In genomic region chr2:19657881-19658589, GRCm38 (mm10) we compare ENCODE assay signal across 9 mouse cellular contexts. TPM values are rescaled to one million over a fixed set of nuclear protein-coding genes. Genes with fewer than 3 reads are reported as not detected.
A peak's percentile ranks its signal among the peaks of the same experiment; 100 is the strongest.
DNase-seq lines count a peak whose midpoint lies in the region; ATAC-seq and TF ChIP-seq lines count a peak whose summit lies in the region.
"Had no signal": no experiment of that assay in that cellular context is flagged by ENCODE, and none has a peak within 500 bp of the region (broad histone marks: within the 10 kb centered on the region; RNA-seq: fewer than 3 reads in every experiment).

No protein-coding gene starts in this region.

- DNase-seq in heart, adult 2 months: peak; percentile 81 to 82
- DNase-seq in heart, adult 11 months: no peak
- DNase-seq in spleen, postnatal 4 days (ENCODE audit: low spot score in 2 of 2): peak; percentile 65 to 86

- no peaks in the 10 kb centered on the region for H3K9me3 ChIP-seq in embryonic facial prominence, embryonic 15.5 days (replicated peaks)
- no peaks in the 10 kb centered on the region for H3K9me3 ChIP-seq in heart, embryonic 12.5 days (replicated peaks)
- no peaks in the 10 kb centered on the region for H3K9me3 ChIP-seq in kidney, embryonic 16.5 days (ENCODE audit: low read length)
- H3K9me3 ChIP-seq in liver, embryonic 12.5 days (replicated peaks): no peaks in the 10 kb centered on the region

- TF ChIP-seq POLR2A in heart, adult 2 months (IDR thresholded peaks at IDR 0.05; ENCODE audit: insufficient read depth, low read depth, low read length): no peak
- no peak for TF ChIP-seq POLR2A in myocyte (IDR thresholded peaks at IDR 0.05; ENCODE audit: insufficient read length, low read depth)

- H3K79me2 ChIP-seq in heart, adult 2 months (replicated peaks; ENCODE audit: control insufficient read depth, insufficient read depth, low read length): 0 out of 2 replicates have a peak, but pooled peaks cover 1% of the 10 kb centered on the region
- H3K79me2 ChIP-seq in myocyte (ENCODE audit: control insufficient read depth, insufficient read depth): peaks cover 13% of the 10 kb centered on the region

- no peaks in the 10 kb centered on the region for H3K27me3 ChIP-seq in heart, adult 2 months (ENCODE audit: control insufficient read depth, insufficient read depth, low read length)
- peaks cover 16% of the 10 kb centered on the region for H3K27me3 ChIP-seq in embryonic facial prominence, embryonic 15.5 days
- H3K27me3 ChIP-seq in heart, embryonic 12.5 days (replicated peaks): 0 out of 2 replicates have a peak, but pooled peaks cover 3% of the 10 kb centered on the region
- H3K27me3 ChIP-seq in kidney, embryonic 16.5 days (ENCODE audit: insufficient read depth, low read length): peaks cover 12% of the 10 kb centered on the region
- peaks cover 19% of the 10 kb centered on the region for H3K27me3 ChIP-seq in liver, embryonic 12.5 days (replicated peaks)
- no peaks in the 10 kb centered on the region for H3K27me3 ChIP-seq in myocyte (ENCODE audit: control insufficient read depth, insufficient read depth, insufficient read length)

- WGBS in heart, adult 2 months: under 1% methylated on average over 104 of the region's 108 CpGs
- under 1% methylated on average over 90 of the region's 108 CpGs for WGBS in embryonic facial prominence, embryonic 15.5 days
- whole genome bisulfite sequencing in heart, embryonic 12.5 days: under 1% methylated on average over 108 of the region's 108 CpGs
- WGBS in kidney, embryonic 16.5 days: 0% methylated on average over 42 of the region's 108 CpGs
- WGBS in liver, embryonic 12.5 days (ENCODE audit: insufficient replicate concordance): under 1% methylated on average over 102 of the region's 108 CpGs

- H3K4me3 ChIP-seq in heart, adult 2 months: peak overlapping the region; percentile 90
- peak overlapping the region; percentile 74 for H3K4me3 ChIP-seq in embryonic facial prominence, embryonic 15.5 days (replicated peaks)
- H3K4me3 ChIP-seq in heart, embryonic 12.5 days: peak overlapping the region; percentile 89
- H3K4me3 ChIP-seq in kidney, embryonic 16.5 days (ENCODE audit: low read length): peak overlapping the region; percentile 77
- H3K4me3 ChIP-seq in liver, embryonic 12.5 days: peak overlapping the region; percentile 75
- H3K4me3 ChIP-seq in myocyte: peak overlapping the region; percentile 50

- H3K36me3 ChIP-seq in heart, adult 2 months (ENCODE audit: control insufficient read depth, insufficient read depth, low read length): peaks cover 13% of the 10 kb centered on the region
- H3K36me3 ChIP-seq in embryonic facial prominence, embryonic 15.5 days: no peaks in the 10 kb centered on the region
- H3K36me3 ChIP-seq in heart, embryonic 12.5 days: no peaks in the 10 kb centered on the region
- H3K36me3 ChIP-seq in kidney, embryonic 16.5 days (ENCODE audit: insufficient read depth, low read length): no peaks in the 10 kb centered on the region
- H3K36me3 ChIP-seq in liver, embryonic 12.5 days: no peaks in the 10 kb centered on the region
- H3K36me3 ChIP-seq in myocyte (ENCODE audit: control insufficient read depth, insufficient read depth): no peaks in the 10 kb centered on the region
- H3K36me3 ChIP-seq: G1E had no signal

- peak overlapping the region; percentile 98 for H3K27ac ChIP-seq in heart, adult 2 months
- H3K27ac ChIP-seq in embryonic facial prominence, embryonic 15.5 days (replicated peaks): peak overlapping the region; percentile 90
- H3K27ac ChIP-seq in heart, embryonic 12.5 days (ENCODE audit: poor library complexity, severe bottlenecking): peak overlapping the region; percentile 98
- peak overlapping the region; percentile 87 for H3K27ac ChIP-seq in kidney, embryonic 16.5 days (ENCODE audit: low read length)
- H3K27ac ChIP-seq in liver, embryonic 12.5 days: peak overlapping the region; percentile 90

- intact Hi-C loops in heart, adult 2 months (cut with DNase I): loop anchor here (2.0 to 10.0 kb wide), 4 partner anchors 103 to 1611 kb away; partner anchors contain the start of genes Enkur, Skida1 and Thnsl1

- no peak for TF ChIP-seq EP300 in heart, adult 2 months (IDR thresholded peaks at IDR 0.05; ENCODE audit: insufficient read depth, low read depth, low read length)

- peak; percentile 85 for ATAC-seq in embryonic facial prominence, embryonic 15.5 days (ENCODE audit: insufficient number of reproducible peaks, low FRiP score, low TSS enrichment, low read depth)
- ATAC-seq in heart, embryonic 12.5 days (ENCODE audit: insufficient number of reproducible peaks, low FRiP score): peak; percentile 81
- peak; percentile 89 for ATAC-seq in kidney, embryonic 16.5 days (ENCODE audit: low FRiP score, low TSS enrichment)
- ATAC-seq in liver, embryonic 12.5 days: peak; percentile 82

- TF ChIP-seq CTCF in heart, adult 2 months (IDR thresholded peaks at IDR 0.05): peak; percentile 42

- no peaks in the 10 kb centered on the region; the same call in 1 of the 2 replicates for H3K4me1 ChIP-seq in heart, adult 2 months (ENCODE audit: control insufficient read depth, insufficient read depth, low read length)
- H3K4me1 ChIP-seq in embryonic facial prominence, embryonic 15.5 days: peaks cover 16% of the 10 kb centered on the region; the same call in 1 of the 2 replicates
- H3K4me1 ChIP-seq in heart, embryonic 12.5 days (replicated peaks): peaks cover 8% of the 10 kb centered on the region
- H3K4me1 ChIP-seq in kidney, embryonic 16.5 days (ENCODE audit: insufficient read depth, low read length): peaks cover 7% of the 10 kb centered on the region
- H3K4me1 ChIP-seq in liver, embryonic 12.5 days: peaks cover 29% of the 10 kb centered on the region

- H3ac ChIP-seq in myocyte (ENCODE audit: control insufficient read depth, insufficient read length): peak overlapping the region; percentile 91

- peak overlapping the region; percentile 80 for H3K4me2 ChIP-seq in embryonic facial prominence, embryonic 15.5 days (replicated peaks)
- peak overlapping the region; percentile 82 for H3K4me2 ChIP-seq in heart, embryonic 12.5 days
- peak overlapping the region; percentile 88 for H3K4me2 ChIP-seq in kidney, embryonic 16.5 days (replicated peaks; ENCODE audit: low read depth, low read length)
- H3K4me2 ChIP-seq in liver, embryonic 12.5 days: peak overlapping the region; percentile 99
- peak overlapping the region; percentile 61 for H3K4me2 ChIP-seq in myocyte (ENCODE audit: low read depth)

- H3K9ac ChIP-seq in heart, adult 2 months (ENCODE audit: low read depth, low read length): peak overlapping the region; percentile 100
- H3K9ac ChIP-seq in embryonic facial prominence, embryonic 15.5 days: peak overlapping the region; percentile 60
- peak overlapping the region; percentile 96 for H3K9ac ChIP-seq in heart, embryonic 12.5 days
- H3K9ac ChIP-seq in kidney, embryonic 16.5 days (replicated peaks; ENCODE audit: low read length): peak overlapping the region; percentile 84
- H3K9ac ChIP-seq in liver, embryonic 12.5 days: peak overlapping the region; percentile 84

TF ChIP-seq in myocyte, 11 proteins besides CTCF, POLR2A, EP300 and RAD21:
- TF ChIP-seq MYOG (IDR thresholded peaks at IDR 0.05; ENCODE audit: control insufficient read depth in 1 of 3, insufficient read depth in 1 of 3, insufficient read length in 2 of 3, low read depth in 2 of 3) (peak in 1 of 3 experiments; percentile 37), MYOD1 (IDR thresholded peaks at IDR 0.05; ENCODE audit: control insufficient read depth in 1 of 3, insufficient read length in 2 of 3, low read depth in 2 of 3) (peak in 1 of 3 experiments; percentile 25), CEBPB (IDR thresholded peaks at IDR 0.05; ENCODE audit: insufficient read depth, poor library complexity, severe bottlenecking) (no peak), USF1 (IDR thresholded peaks at IDR 0.05; ENCODE audit: low read depth) (no peak), MAX (IDR thresholded peaks at IDR 0.05; ENCODE audit: low read depth) (no peak)

RNA-seq across cellular contexts. Expression of gene Otud1, which starts 0.5 kb away (rescaled TPM):
- total RNA-seq in heart, adult 2 months (2021): 10 to 100 TPM; 22.6 to 27.6 TPM
- polyA plus RNA-seq in heart, adult 2 months (2012; rRNA removed): 5.0 and 5.7 TPM in 2 replicates
- 2.3 and 2.6 TPM in 2 replicates for polyA plus RNA-seq in embryonic facial prominence, embryonic 15.5 days (2015; fragmentation: Nextera tagmentation; extraction: Ambion mirVana)
- 11.6 and 12.3 TPM in 2 replicates for polyA plus RNA-seq in heart, embryonic 12.5 days (2016; fragmentation: Nextera tagmentation; extraction: Ambion mirVana)
- 1.4 TPM in 2 replicates for polyA plus RNA-seq in kidney, embryonic 16.5 days (2015; fragmentation: Nextera tagmentation; extraction: Ambion mirVana)
- 1.1 and 1.2 TPM in 2 replicates for polyA plus RNA-seq in liver, embryonic 12.5 days (2016; fragmentation: Nextera tagmentation; extraction: Ambion mirVana)
- 3.5 TPM for polyA plus RNA-seq in myocyte (2012; fragmentation: generic; extraction: Trizol)
- polyA plus RNA-seq: G1E had no signal
